Mouse (Mus musculus): ENCODE data around the gene Gm21173. TPM values are rescaled to one million over a fixed set of nuclear protein-coding genes. Genes with fewer than 3 reads are reported as not detected.
"Not testable (repeated sequence)": the region's sequence is repeated elsewhere in the genome, so short reads cannot be mapped to it uniquely, and the experiment has no call there.

Gm21173 gene
- polyA plus RNA-seq (2014; fragmentation: Nextera tagmentation; extraction: Ambion mirVana) = not detected in 2 replicates

DNA sequence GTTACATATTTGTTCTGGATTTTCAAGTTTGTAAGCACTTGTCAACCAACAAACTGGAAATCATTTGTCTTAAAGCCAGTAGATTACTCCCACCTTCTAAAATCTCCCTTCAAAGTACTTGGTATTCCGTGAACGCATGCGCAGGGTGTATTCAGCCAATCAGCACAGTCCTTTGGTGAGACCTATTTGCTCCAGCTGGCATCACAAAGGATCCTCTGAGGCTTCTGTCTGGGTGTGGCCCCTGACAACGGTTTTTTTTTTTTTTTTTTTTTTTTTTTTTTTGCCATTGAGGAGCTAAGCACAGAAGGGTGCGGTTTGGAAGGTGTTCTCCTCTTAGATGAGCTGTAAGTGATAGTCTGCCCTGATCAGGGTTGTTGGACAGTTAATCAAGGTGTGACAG, at the start of gene Gm21173:
Gm21173 (plus strand) TSS at position 301 of the 400 bp plus-strand sequence.
- H3K9ac ChIP-seq (replicated peaks; ENCODE audit: low read depth, low read length); H3K4me1 ChIP-seq (ENCODE audit: control insufficient read depth, insufficient read depth, low read length); H3K9me3 ChIP-seq (ENCODE audit: control insufficient read depth, low read depth, low read length); H3K27me3 ChIP-seq (ENCODE audit: control insufficient read depth, insufficient read depth, low read length); H3K27ac ChIP-seq (ENCODE audit: low read length); H3K4me3 ChIP-seq (ENCODE audit: low read depth, low read length); H3K4me2 ChIP-seq (replicated peaks; ENCODE audit: low read depth, low read length); ATAC-seq (ENCODE audit: insufficient number of reproducible peaks, insufficient read depth, low FRiP score, low read depth); H3K36me3 ChIP-seq (ENCODE audit: control insufficient read depth, insufficient read depth, low read length): not testable (repeated sequence)
- no CpG with 5 or more reads among the region's 5 CpGs for WGBS
